Mouse (Mus musculus) ES-Bruce4 (cell line): ENCODE measurements at regions not wholly inside any gene's neighbourhood (a gene's known extent, or its start where the extent isn't known, plus 50 kb on each side); places are given as distances from the start of the nearest gene placed in this dataset.

Source experiments
- H3K27ac ChIP-seq: 2 replicates; pipeline ENCODE4 v1.5.1; 2012; ENCODE audit warnings: low read length, inconsistent platforms; ENCODE audit not compliant: insufficient read depth
- H3K27me3 ChIP-seq: 2 replicates; pipeline ENCODE4 v1.6.1; 2012; ENCODE audit warnings: mild to moderate bottlenecking, low read length, inconsistent platforms; ENCODE audit not compliant: control insufficient read depth, poor library complexity, insufficient read depth, severe bottlenecking
- H3K36me3 ChIP-seq: 2 replicates; pipeline ENCODE4 v1.6.1; 2012; ENCODE audit warnings: inconsistent platforms, mild to moderate bottlenecking, low read length, moderate library complexity; ENCODE audit not compliant: control insufficient read depth, poor library complexity, insufficient read depth, severe bottlenecking
- H3K4me1 ChIP-seq: one replicate; pipeline ENCODE4 v1.8.1; 2011; ENCODE audit warnings: low read length; ENCODE audit not compliant: control insufficient read depth, insufficient read depth
- H3K4me3 ChIP-seq: 2 replicates; pipeline ENCODE4 v1.5.1; 2011; ENCODE audit warnings: low read depth, mild to moderate bottlenecking, low read length
- H3K9ac ChIP-seq: 2 replicates; pipeline ENCODE4 v1.6.1; 2012; ENCODE audit warnings: low read depth, mild to moderate bottlenecking, inconsistent platforms; ENCODE audit not compliant: poor library complexity, severe bottlenecking
- H3K9me3 ChIP-seq: replicated peaks from 2 replicates; pipeline ENCODE4 v1.6.1; 2012; ENCODE audit warnings: mild to moderate bottlenecking, low read length, inconsistent platforms; ENCODE audit not compliant: control insufficient read depth, poor library complexity, insufficient read depth, severe bottlenecking
- CTCF ChIP-seq: IDR thresholded peaks from one replicate; pipeline ENCODE4 v1.8.1; 2011; ENCODE audit warnings: low read depth, low read length
- EP300 ChIP-seq: IDR thresholded peaks from 2 replicates; pipeline ENCODE4 v1.6.1; 2011; ENCODE audit warnings: low read depth, low read length; ENCODE audit not compliant: insufficient read depth
- POLR2A ChIP-seq: IDR thresholded peaks from one replicate; pipeline ENCODE4 v1.8.1; 2011; ENCODE audit warnings: low read length; ENCODE audit not compliant: insufficient read depth

DNA sequence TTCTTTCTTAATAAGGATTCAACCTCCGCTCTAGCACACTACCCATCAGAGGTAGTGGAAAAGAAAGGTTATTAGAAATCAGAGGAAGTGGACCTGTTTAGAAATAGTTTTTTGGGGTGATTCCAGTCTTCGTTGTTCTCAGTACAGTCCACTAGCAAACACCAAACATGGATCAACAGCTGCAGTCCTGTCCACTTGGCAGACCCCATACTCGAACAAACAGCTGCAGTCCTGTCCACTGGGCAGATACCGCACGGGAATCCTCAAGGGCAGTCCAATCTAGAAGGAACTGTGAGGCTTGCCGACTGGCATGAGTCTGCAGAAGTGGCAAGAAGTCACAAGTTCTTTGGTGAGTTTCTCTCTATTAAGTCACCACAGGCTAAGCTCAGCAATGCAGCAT is 273.8 kb downstream of the Rnd3 start:
- Histone ChIP-seq H3K4me1 (no peaks in the 10 kb centered on the region), H3K27ac (no peak overlapping the region), H3K9ac (no peak overlapping the region), H3K9me3 (no peaks in the 10 kb centered on the region), H3K4me3 (no peak overlapping the region), H3K27me3 (no peaks in the 10 kb centered on the region), H3K36me3 (no peaks in the 10 kb centered on the region)
- TF ChIP-seq CTCF (no peak), EP300 (no peak), POLR2A (no peak)

DNA sequence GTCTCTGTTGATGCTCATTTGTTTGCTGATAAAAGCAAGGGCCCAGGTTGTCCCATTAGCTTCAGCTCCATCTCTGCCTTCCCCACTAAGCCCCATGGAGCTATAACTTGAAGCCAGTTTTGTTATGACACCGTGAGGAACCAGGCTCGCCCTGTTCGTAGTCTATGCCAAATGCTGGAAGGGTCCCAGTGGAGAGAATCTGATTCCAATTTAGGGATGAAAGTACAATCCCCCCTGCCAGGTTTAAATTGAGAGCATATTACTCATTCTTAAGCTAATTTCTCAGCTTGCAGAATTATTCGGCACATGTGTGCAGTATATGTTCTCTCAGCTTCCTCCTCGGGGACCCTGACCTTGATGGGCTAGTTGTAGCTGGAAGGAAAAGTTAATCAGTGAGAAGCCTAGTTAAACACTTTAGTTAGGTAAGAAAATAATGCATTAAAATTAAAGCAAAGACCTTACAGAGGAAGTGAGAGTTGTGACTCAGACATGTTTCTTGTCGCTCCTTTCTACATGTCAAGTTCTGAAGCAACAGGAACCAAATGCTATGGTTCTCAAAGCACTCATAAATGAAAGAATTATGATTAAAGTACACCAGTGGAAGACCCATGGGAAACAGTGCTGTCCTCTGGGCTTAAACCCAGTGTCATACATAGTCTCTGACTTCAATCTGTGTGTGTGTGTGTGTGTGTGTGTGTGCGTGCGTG is 295.2 kb downstream of the Rnd3 start:
- Histone ChIP-seq H3K9me3 (0 out of 2 replicates have a peak, but pooled peaks cover 3% of the 10 kb centered on the region), H3K27me3 (no peaks in the 10 kb centered on the region), H3K4me3 (no peak overlapping the region), H3K4me1 (no peaks in the 10 kb centered on the region), H3K36me3 (no peaks in the 10 kb centered on the region), H3K27ac (no peak overlapping the region), H3K9ac (no peak overlapping the region)
- TF ChIP-seq CTCF (no peak), POLR2A (no peak)

DNA sequence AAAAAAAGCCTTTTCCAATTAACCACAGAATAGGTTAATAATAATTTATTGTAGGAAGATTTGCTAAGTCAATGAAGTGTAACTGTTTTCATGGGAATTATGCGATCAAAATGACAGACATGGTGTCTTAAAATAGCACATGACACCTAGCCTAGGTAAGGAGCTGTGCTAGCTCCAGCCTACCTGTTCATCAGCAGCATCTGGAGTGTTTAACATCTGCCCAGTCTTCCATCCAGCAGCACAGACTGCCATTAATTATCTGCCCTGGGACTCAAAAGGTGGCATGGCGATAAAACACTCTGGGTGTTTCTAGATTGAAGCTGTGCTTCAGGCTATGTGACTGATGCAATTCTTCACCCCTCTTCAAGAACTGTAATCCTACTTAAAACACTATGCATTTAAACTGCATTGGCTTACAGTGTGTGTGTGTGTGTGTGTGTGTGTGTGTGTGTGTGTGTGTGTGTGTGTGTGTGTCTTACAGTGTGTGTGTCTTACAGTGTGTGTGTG is 296.4 kb downstream of the Rnd3 start:
- Histone ChIP-seq H3K27ac (no peak overlapping the region), H3K9me3 (0 out of 2 replicates have a peak, but pooled peaks cover 3% of the 10 kb centered on the region), H3K27me3 (no peaks in the 10 kb centered on the region), H3K4me3 (no peak overlapping the region), H3K9ac (no peak overlapping the region), H3K36me3 (no peaks in the 10 kb centered on the region), H3K4me1 (no peaks in the 10 kb centered on the region)
- no peak for TF ChIP-seq CTCF
- no peak for TF ChIP-seq EP300
- no peak for TF ChIP-seq POLR2A

- H3K4me1 ChIP-seq = no peaks in the 10 kb centered on the region
- no peaks in the 10 kb centered on the region for H3K9me3 ChIP-seq
- H3K27ac ChIP-seq = no peak overlapping the region
- H3K4me3 ChIP-seq = no peak overlapping the region
- TF ChIP-seq POLR2A (no peak), CTCF (no peak), EP300 (no peak)
- H3K36me3 ChIP-seq = no peaks in the 10 kb centered on the region
- H3K27me3 ChIP-seq = no peaks in the 10 kb centered on the region
- no peak overlapping the region for H3K9ac ChIP-seq
Measured at GRCm38 (mm10) chr2:50850071-50850470, 298.8 kb downstream of the Rnd3 start.

DNA sequence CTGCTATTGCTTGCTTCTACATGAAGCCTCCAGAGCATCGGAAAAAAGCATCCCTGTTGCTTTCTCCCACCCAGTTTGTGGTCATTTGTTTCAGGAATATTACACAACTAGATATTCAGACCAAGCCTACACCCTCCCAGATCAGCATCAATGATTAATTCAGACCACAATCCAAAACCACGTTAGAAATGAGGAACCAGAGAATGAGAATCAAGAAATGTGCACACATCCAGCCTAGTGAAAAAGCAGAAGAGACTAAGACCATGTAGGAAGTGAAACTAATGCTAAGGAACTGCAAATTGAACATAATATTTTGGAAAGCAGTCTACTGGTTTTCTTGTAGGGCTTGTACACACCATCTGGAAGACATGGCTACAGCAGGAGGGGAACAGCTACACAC is 307.0 kb downstream of the Rnd3 start:
- no peak overlapping the region for H3K27ac ChIP-seq
- H3K36me3 ChIP-seq = no peaks in the 10 kb centered on the region

GRCm38 (mm10) chr2:50835511-50836320 is 313.2 kb downstream of the Rnd3 start:
- Histone ChIP-seq H3K27me3 (no peaks in the 10 kb centered on the region), H3K9ac (no peak overlapping the region), H3K27ac (no peak overlapping the region), H3K9me3 (no peaks in the 10 kb centered on the region), H3K4me1 (no peaks in the 10 kb centered on the region), H3K36me3 (no peaks in the 10 kb centered on the region), H3K4me3 (no peak overlapping the region)
- no peak for TF ChIP-seq CTCF

More for the DNA sequence above, 307.0 kb downstream of the Rnd3 start:
- H3K4me1 ChIP-seq = no peaks in the 10 kb centered on the region
- no peak overlapping the region for H3K4me3 ChIP-seq
- H3K9me3 ChIP-seq = no peaks in the 10 kb centered on the region
- no peak for TF ChIP-seq CTCF
- no peak for TF ChIP-seq EP300
- no peak for TF ChIP-seq POLR2A
- no peaks in the 10 kb centered on the region for H3K27me3 ChIP-seq
- no peak overlapping the region for H3K9ac ChIP-seq
